Mouse (Mus musculus) heart, adult 9 months (tissue): ENCODE results near the gene Maf.

Experiments
- DNase-seq, 2 experiments: peaks; one replicate each; pipeline ENCODE4 v3.0.0; 2022; ENCODE audit warnings: low spot score in 2 of 2

The Maf gene

DNA sequence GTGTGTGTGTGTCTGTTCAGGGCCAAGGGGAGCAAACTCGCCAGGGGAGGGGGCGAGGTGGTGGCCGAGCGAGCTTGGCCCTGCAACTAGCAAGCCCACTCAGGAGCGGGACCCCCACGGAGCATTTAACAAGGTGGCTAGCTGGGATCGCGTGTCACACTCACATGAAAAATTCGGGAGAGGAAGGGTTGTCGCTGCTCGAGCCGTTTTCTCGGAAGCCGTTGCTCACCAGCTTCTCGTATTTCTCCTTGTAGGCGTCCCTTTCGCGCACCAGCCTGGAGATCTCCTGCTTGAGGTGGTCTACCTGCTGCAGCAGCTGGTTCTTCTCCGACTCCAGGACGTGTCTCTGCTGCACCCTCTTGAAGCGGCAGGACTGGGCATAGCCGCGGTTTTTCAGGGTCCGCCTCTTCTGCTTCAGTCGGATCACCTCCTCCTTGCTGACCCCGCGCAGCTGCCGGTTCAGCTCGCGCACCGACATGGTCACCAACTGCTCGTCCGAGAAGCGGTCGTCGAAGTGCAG, 1.9 kb downstream of the Maf start:
- DNase-seq = peak; percentile 24 to 32

DNA sequence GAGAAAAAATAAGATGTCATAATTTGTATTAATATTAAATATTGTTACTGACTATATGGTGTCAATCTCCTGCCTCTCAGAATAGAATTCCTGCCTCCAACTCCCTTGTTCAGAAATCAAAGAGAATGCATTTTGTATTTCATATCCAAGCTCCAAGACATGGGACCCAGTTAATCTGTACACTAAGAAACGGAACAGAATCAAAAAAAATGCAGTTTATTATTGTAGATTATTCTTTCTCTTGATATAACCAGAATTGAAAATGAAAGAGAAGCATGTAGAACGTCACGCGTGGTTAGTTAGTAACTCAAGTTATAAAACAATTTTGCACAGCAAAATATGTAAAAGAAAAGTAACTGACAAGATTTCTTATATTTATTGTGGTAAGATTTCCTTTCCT, 4.5 kb downstream of the Maf start:
- no peak for DNase-seq

DNA sequence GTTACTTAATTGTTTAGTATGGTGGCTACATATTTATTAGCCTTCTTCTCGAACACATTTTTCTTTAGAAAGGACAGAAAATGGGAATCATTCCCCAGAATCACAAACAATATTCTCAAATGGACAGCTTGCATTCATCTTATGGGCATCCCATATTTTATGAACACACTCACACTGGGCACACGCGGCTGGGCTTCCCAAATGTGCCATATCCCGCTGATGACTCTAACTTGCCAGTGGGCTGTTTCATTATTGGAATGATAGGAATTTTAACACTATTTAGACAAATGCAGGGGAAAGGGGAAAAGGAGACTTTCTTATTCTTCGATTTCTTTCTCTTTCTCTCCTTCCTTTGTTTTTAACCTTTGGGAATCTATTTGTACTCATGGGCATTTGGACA, 6.6 kb downstream of the Maf start:
- DNase-seq = no peak

DNA sequence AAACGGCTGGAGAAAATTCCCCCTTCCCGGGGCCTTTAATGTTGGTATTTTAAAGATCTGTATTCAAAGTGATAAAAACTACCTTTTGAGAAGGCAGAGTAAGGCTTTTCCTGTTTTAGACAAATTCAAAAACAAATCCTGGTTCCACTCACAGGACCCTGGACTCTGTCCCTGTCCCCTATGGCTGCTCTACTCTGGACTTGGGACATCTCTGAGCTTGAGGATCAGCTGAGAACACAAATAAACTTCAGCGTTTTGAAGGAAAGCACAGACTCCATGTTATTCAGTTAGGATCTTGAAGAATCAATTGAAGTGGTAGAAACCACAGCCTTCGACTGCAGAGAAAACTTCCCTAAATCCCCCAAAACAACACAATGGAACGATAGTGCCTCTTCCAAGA, 8.4 kb downstream of the Maf start:
- DNase-seq = no peak

DNA sequence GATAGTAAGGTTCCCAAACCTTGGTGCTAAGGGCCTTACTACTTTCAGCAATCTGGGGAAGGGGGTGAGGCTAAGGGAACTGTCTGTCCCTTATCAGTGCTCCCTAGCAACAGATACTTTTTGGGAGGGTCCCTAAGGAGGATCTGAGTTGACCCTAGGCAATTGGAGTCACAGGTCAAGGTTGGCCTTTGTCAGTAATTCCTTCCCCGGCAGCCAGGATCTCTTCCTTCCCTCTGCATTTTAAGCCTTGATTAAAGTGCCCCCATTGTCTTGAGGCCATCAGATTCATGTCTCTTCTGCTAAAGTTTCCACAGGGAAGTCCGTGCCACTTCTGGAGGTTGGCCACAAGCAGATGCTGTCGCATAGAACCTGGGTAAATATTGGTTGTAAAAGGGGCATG, 10.2 kb downstream of the Maf start:
- DNase-seq = no peak

DNA sequence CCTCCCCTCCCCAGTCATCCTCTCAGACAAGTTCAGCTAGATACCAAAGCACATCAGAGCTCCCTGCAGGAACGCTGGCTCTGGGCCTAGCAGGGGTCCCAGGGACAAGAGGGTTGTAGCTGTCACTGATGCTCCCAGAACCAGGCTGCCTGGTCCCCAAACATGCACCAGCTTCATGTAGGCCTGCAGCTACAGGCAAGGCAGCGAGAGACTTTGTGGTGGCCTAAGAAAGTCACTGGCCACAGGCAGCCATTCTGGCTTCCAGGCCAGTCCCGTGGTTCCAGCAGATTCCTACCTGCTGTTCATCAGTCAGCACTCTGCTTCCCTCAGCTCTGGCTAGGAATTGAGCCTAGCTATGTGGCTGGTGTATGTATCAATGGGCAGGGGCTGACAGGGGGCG, 10.9 kb downstream of the Maf start:
- no peak for DNase-seq

DNA sequence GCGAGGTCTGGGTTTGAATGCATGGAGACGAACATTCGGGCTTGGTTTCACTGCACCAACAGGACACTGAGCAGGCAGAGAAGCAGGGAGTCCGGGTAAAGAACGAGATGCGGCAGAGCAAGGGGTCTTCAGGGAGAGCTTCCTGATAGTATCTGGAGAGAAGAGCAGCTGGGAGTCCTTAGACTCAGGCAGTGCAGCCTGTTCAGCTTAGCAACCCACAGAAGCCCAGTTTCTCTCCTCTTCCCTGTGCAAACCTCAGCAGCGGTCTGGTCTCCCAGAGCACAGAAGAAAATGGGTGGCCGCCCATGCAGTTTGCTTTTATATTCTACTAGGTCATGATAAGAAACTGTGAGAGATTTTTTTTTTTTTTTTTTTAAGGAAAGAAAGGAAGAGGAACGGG, 20.2 kb downstream of the Maf start:
- DNase-seq = no peak

DNA sequence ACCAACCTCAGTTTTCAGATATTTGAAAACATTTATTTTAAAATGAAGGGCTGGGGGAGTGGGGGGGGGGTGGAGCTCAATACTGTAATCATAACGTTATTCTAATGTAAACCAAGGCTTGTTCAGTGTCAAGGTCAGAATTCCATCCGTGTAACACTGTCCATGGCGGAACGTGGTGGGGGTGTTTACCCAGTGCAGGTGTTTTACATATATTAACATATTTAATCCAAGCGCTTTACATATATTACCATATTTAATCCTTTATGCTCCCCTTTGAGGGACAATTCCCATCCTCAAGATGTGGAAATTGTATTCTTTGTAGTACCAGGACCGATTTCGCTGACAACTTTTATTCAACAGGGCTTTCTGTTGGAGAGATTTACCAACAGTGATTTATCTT, 24.3 kb downstream of the Maf start:
- no peak for DNase-seq

DNA sequence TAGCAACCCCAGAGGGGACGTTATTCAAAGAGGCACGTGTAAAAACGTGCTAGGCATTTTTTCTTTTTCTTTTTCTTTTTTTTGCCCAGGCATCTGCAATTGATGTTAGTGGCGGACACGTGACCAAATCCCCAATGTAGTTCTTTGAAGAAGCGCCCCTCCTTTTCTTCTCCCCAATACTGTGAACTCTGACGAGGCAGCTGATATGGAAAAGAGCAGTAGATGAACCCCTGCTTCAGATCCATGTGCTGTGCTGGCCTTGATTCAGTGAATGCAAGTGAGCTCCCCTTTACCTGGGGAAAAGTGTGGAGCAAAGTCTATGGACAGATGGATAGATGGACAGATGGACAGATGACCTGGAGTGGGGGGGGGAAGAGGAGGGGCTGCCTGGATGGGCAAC, 28.1 kb downstream of the Maf start:
- DNase-seq = no peak

DNA sequence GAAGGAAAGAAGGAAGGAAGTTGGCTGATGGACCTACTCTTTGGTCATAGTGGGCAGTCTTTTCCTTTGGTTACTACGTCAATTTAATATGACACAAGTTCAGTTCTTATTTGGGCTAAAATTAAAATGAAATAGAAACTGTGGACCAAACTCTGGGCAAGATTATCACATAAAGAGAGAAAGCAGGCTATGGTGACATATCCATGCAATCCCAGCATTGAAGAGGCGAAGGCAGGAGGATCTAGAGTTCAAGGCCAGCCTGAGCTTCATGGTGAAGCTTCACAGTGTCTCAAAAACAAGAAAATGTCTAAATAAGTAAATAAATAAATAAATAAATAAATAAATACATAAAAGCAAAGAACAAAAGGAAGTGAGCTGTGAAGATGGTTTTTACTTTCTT, 42.7 kb downstream of the Maf start:
- DNase-seq = no peak

DNA sequence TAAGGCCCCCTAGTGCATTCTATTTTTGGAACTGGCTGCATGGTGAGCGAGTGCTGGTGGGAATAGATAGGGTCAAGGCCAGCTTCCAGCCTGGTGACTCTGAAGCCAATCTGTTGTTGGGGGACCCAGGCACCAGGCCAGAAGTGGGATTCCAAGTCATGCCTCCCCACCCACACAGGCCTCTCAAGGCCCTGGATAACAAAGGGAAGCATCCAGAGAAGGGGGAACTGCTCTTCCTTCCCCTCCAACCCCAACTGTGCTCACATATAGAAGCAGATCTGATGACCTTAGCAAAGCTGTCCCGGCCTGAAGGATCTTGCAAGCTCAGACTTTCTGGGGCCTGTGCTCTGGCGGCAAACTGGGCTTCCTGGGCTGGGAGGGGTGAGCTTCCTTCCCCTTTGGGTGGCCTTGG, 57.5 kb downstream of the Maf start:
- peak; percentile 50 to 78 for DNase-seq

DNA sequence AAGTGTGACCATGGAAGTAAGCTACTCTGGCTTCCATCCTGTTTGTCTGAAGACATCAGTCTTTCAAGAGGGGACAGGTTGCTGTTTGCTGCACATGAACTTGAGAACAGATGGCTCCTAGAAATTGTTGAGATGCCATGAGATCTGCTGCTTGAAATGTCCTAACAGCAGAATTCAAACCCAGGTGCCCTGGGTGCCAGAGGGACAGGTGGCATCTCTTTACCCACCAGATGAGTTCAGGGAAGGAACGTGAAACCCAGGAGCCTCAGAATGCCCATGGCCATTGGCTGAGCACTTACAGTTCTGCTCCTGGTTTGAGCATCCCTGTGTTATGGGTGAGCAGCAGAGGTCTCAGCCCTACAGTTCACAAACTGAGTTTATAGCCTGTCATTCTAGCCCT, 62.5 kb downstream of the Maf start:
- DNase-seq = no peak

DNA sequence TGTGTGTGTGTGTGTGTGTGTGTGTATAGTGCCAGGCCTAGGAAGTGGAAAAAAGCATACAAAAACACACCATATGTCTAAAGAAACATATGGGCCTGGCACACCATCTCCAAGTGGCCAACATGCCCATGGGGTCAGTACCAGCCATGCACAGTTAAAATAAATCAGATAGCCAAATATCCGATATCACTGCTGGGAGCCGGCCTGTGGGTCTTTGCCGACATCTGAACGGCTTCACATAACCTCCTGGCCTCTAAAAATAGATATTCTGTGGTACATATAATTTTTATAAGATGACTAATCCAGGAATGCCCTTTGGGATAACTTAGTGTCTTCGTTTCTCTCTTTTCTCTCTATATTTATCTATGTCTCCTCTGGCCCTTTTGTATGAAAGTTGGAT, 65.7 kb downstream of the Maf start:
- DNase-seq = no peak

DNA sequence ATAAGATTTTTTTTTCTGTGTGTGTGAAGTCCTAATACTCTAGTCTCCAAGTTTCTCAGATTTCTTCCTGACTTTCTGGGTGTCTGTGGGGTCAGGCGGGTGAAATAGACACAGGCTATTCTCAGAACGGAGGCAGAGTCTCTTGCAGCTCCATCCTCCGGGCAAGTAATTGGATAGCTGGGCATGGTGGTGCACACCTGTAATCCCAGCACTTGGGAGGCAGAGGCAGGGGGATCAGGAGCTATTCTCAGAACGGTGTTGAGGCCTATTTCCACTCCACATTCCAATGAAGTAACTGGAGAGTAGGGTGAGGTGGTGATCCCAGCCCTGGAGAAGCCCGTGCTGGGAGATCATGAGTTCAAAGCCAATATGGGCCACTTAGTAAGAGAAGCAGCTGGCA, 67.6 kb downstream of the Maf start:
- no peak for DNase-seq

DNA sequence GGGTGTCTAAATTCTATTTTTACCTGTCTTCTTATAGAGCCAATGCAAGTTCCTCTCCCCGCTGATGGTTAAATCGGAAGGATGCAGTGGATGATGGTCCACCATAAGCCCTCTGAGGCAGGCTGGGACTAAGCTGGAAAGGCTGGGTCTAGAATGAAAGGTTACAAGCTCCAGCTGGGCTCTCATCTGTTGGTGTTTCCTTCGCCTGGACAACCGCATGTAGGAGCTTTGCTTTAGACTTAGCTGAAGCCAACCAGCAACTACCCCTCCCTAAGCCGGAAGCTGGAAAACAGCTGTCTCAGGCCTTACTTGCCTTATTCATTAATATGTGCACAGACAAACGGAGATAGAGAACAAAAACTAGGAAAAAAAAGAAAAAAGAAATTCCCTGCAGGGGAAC, 70.8 kb downstream of the Maf start:
- DNase-seq = peak in 1 of 2 experiments; percentile 8
